9 mouse cellular contexts compared by ENCODE assay signal in genomic region chr1:153071563-153071962, GRCm38 (mm10).
DNase-seq lines count a peak whose midpoint lies in the region; ATAC-seq lines count a peak whose summit lies in the region.
"Had no signal": no experiment of that assay in that cellular context is flagged by ENCODE, and none has a peak within 500 bp of the region (broad histone marks: within the 10 kb centered on the region; RNA-seq: fewer than 3 reads in every experiment).

No protein-coding gene starts in this region.

- peak overlapping the region; percentile 9; the same call in 1 of the 2 replicates for H3K4me3 ChIP-seq in kidney, embryonic 16.5 days (ENCODE audit: low read length)
- peak overlapping the region; percentile 4; the same call in 1 of the 2 replicates for H3K4me3 ChIP-seq in embryonic facial prominence, embryonic 15.5 days (replicated peaks)
- no peak overlapping the region for H3K4me3 ChIP-seq in intestine, embryonic 14.5 days (ENCODE audit: low read depth, low read length)
- H3K4me3 ChIP-seq: myocyte had no signal

- no peaks in the 10 kb centered on the region for H3K36me3 ChIP-seq in kidney, embryonic 16.5 days (ENCODE audit: insufficient read depth, low read length)
- H3K36me3 ChIP-seq in embryonic facial prominence, embryonic 15.5 days = no peaks in the 10 kb centered on the region
- H3K36me3 ChIP-seq in intestine, embryonic 14.5 days (ENCODE audit: control insufficient read depth, insufficient read depth, low read length) = no peaks in the 10 kb centered on the region

- 36% methylated on average over 16 of the region's 16 CpGs for WGBS in kidney, embryonic 16.5 days
- WGBS in embryonic facial prominence, embryonic 15.5 days = 29% methylated on average over 16 of the region's 16 CpGs
- 34% methylated on average over 16 of the region's 16 CpGs for WGBS in intestine, embryonic 14.5 days

- ATAC-seq in kidney, embryonic 16.5 days (ENCODE audit: low FRiP score, low TSS enrichment) = peak; percentile 69
- ATAC-seq in embryonic facial prominence, embryonic 15.5 days (ENCODE audit: insufficient number of reproducible peaks, low FRiP score, low TSS enrichment, low read depth) = peak; percentile 76
- ATAC-seq in intestine, embryonic 14.5 days (replicated peaks; ENCODE audit: low FRiP score, low TSS enrichment, low read depth) = peak; percentile 65; the same call in 1 of the 2 replicates

- peak overlapping the region; percentile 41 for H3K4me2 ChIP-seq in kidney, embryonic 16.5 days (replicated peaks; ENCODE audit: low read depth, low read length)
- H3K4me2 ChIP-seq in embryonic facial prominence, embryonic 15.5 days (replicated peaks) = peak overlapping the region; percentile 25
- H3K4me2 ChIP-seq in intestine, embryonic 14.5 days (ENCODE audit: low read length) = peak overlapping the region; percentile 20

- no peak overlapping the region for H3K9ac ChIP-seq in kidney, embryonic 16.5 days (replicated peaks; ENCODE audit: low read length)
- H3K9ac ChIP-seq in embryonic facial prominence, embryonic 15.5 days = no peak overlapping the region
- H3K9ac ChIP-seq in intestine, embryonic 14.5 days (ENCODE audit: low read length) = no peak overlapping the region

- H3K4me1 ChIP-seq in kidney, embryonic 16.5 days (ENCODE audit: insufficient read depth, low read length) = 0 out of 2 replicates have a peak, but pooled peaks cover 10% of the 10 kb centered on the region
- H3K4me1 ChIP-seq in embryonic facial prominence, embryonic 15.5 days = peaks cover 19% of the 10 kb centered on the region; the same call in 1 of the 2 replicates
- no peaks in the 10 kb centered on the region for H3K4me1 ChIP-seq in intestine, embryonic 14.5 days (replicated peaks; ENCODE audit: control insufficient read depth, insufficient read depth, low read length)

- H3K27me3 ChIP-seq in kidney, embryonic 16.5 days (ENCODE audit: insufficient read depth, low read length) = peaks cover 11% of the 10 kb centered on the region
- H3K27me3 ChIP-seq in embryonic facial prominence, embryonic 15.5 days = peaks cover 19% of the 10 kb centered on the region; the same call in 1 of the 2 replicates
- peaks cover 25% of the 10 kb centered on the region for H3K27me3 ChIP-seq in intestine, embryonic 14.5 days (replicated peaks; ENCODE audit: control insufficient read depth, insufficient read depth, low read length)

- H3K27ac ChIP-seq in kidney, embryonic 16.5 days (ENCODE audit: low read length) = no peak overlapping the region
- no peak overlapping the region for H3K27ac ChIP-seq in embryonic facial prominence, embryonic 15.5 days (replicated peaks)
- no peak overlapping the region for H3K27ac ChIP-seq in intestine, embryonic 14.5 days (ENCODE audit: low read depth)

- H3K9me3 ChIP-seq in kidney, embryonic 16.5 days (ENCODE audit: low read length) = peaks cover 3% of the 10 kb centered on the region; the same call in 1 of the 2 replicates
- no peaks in the 10 kb centered on the region for H3K9me3 ChIP-seq in embryonic facial prominence, embryonic 15.5 days (replicated peaks)
- no peaks in the 10 kb centered on the region for H3K9me3 ChIP-seq in intestine, embryonic 14.5 days (ENCODE audit: control insufficient read depth, low read length)

- no peak for DNase-seq in kidney, adult 9 months
- DNase-seq in intestine, embryonic 14.5 days (ENCODE audit: low spot score) = no peak
- peak; percentile 58 for DNase-seq in mesoderm, embryonic 11.5 days (ENCODE audit: low read depth, low spot score)
- DNase-seq in thymus, postnatal 10 days (ENCODE audit: low spot score in 2 of 2) = no peak
- no peak for DNase-seq in adipocyte (ENCODE audit: low spot score)
- DNase-seq in cerebellum, postnatal 14 days = no peak
